Mouse (Mus musculus) ES-Bruce4 (cell line): Measurements from ENCODE around the gene Hoxb9.

Source experiments
- CTCF ChIP-seq: IDR thresholded peaks from one replicate; pipeline ENCODE4 v1.8.1; 2011; ENCODE audit warnings: low read depth, low read length
- EP300 ChIP-seq: IDR thresholded peaks from 2 replicates; pipeline ENCODE4 v1.6.1; 2011; ENCODE audit warnings: low read depth, low read length; ENCODE audit not compliant: insufficient read depth

GRCm38 (mm10) chr11:96272024-96272921 lies 1.0 kb downstream of the Hoxb9 start:
- TF ChIP-seq EP300 = no peak
- TF ChIP-seq CTCF = no peak
